Mouse (Mus musculus) forebrain, embryonic 11.5 days (tissue): Measurements from ENCODE around the gene 0610010K14Rik. TPM values are rescaled to one million over a fixed set of nuclear protein-coding genes. Genes with fewer than 3 reads are reported as not detected.

Source experiments
- ATAC-seq: fragments of 200-750 bp; cut with Nextera tagmentation; replicated peaks from 2 replicates; pipeline ENCODE4 v1.8.0; 2017; ENCODE audit warnings: moderate TSS enrichment; ENCODE audit not compliant: low FRiP score
- DNase-seq: peaks from one replicate; pipeline ENCODE4 v3.0.0-alpha.2; 2017; ENCODE audit warnings: low spot score
- H3K27ac ChIP-seq: fragments of 300-500 bp; sonication (generic); 2 replicates; pipeline ENCODE4 v1.5.1; 2014; ENCODE audit warnings: low read depth, low read length
- H3K27me3 ChIP-seq: fragments of 300-500 bp; sonication (generic); 2 replicates; pipeline ENCODE4 v1.6.1; 2014; ENCODE audit warnings: mild to moderate bottlenecking, low read length, mixed read lengths; ENCODE audit not compliant: control insufficient read depth, insufficient read depth
- H3K36me3 ChIP-seq: fragments of 300-500 bp; sonication (generic); 2 replicates; pipeline ENCODE4 v1.6.1; 2014; ENCODE audit warnings: mild to moderate bottlenecking, low read length, moderate library complexity, mixed read lengths; ENCODE audit not compliant: control insufficient read depth, insufficient read depth
- H3K4me1 ChIP-seq: fragments of 300-500 bp; sonication (generic); replicated peaks from 2 replicates; pipeline ENCODE4 v1.6.1; 2014; ENCODE audit warnings: low read length, mixed read lengths; ENCODE audit not compliant: control insufficient read depth, insufficient read depth
- H3K4me2 ChIP-seq: fragments of 300-500 bp; sonication (generic); 2 replicates; pipeline ENCODE4 v1.6.1; 2014; ENCODE audit warnings: low read depth, mild to moderate bottlenecking, low read length, moderate library complexity, mixed read lengths; ENCODE audit not compliant: severe bottlenecking
- H3K4me3 ChIP-seq: fragments of 300-500 bp; sonication (generic); 2 replicates; pipeline ENCODE4 v1.5.1; 2014; ENCODE audit warnings: low read depth, low read length
- H3K9ac ChIP-seq: fragments of 300-500 bp; sonication (generic); 2 replicates; pipeline ENCODE4 v1.6.1; 2014; ENCODE audit warnings: low read length
- H3K9me3 ChIP-seq: fragments of 300-500 bp; sonication (generic); 2 replicates; pipeline ENCODE4 v1.6.1; 2016; ENCODE audit warnings: low read length, mixed read lengths; ENCODE audit not compliant: control insufficient read depth
- WGBS: fragments of 180-500 bp; shearing (Covaris S2); extraction: QIAGEN DNeasy Blood & Tissue Kit; methylation state at CpG from one replicate; pipeline ENCODE4 v1.1.7; 2014; 5-methylcytosine and 5-hydroxymethylcytosine counted together
- polyA plus RNA-seq: library from polyadenylated mRNA; unstranded; fragments of >200 nt; fragmentation: Nextera tagmentation; extraction: Ambion mirVana; gene quantifications from 2 replicates; pipeline ENCODE4 v1.2.1, GENCODE M21; 2014

Gene 0610010K14Rik
- polyA plus RNA-seq, 1 experiment from 2014 or later: 202 TPM

DNA sequence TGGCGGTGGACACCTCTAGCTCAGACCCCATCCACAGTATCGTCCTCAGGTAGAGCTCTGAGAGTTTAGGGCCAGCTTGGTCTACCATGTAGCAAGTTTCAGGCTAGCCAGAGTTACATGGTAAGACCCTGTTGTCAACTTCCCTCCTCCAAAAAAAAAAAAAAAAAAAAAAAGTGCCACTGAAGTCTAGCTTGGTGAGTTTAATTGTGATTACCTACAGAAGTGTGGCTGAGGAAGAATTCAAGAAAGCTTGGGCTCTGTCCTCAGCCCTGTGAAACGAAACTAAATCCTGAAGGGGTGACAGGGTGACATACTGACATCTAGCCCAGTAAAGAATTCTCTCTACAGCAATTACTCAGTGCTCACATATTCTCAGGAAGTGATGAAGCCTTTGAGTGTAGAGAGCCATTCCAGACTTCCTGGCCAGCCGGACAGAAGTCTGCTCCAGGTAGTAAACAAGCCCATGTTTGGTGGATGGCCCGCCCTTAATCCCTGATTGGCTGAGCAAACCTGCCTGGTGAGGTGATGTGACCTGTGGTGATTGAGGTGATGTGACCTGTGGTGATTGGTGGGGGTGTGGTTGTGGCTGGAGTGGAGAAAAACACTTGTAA lies 28.8 kb downstream of the 0610010K14Rik start:
- WGBS: 86% methylated on average over 5 of the region's 5 CpGs
- Histone ChIP-seq H3K9me3 (no peaks in the 10 kb centered on the region), H3K36me3 (no peaks in the 10 kb centered on the region), H3K4me1 (peaks cover 3% of the 10 kb centered on the region; the same call in 1 of the 2 replicates), H3K27ac (no peak overlapping the region), H3K9ac (no peak overlapping the region), H3K27me3 (peaks cover 8% of the 10 kb centered on the region), H3K4me2 (no peak overlapping the region), H3K4me3 (no peak overlapping the region)
- ATAC-seq (no peak), DNase-seq (no peak)

DNA sequence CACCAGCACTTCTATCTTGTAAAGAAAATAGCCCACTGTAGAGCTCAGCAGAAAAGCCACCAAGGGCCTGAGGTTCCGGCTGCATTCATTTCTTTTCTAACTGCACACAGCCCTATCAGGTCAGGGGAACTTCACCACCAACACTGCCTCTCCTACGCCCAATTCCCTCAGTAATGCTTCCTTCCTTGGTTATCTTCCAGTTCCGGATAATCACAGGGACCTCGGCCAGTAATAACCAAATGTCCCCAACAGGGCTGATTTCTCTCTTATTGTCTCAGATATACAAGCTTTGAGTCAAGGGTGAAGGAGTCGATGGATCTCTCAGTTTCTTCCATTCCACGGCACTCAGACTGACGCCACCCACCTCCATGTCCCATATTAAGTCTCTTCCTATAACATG lies 30.4 kb downstream of the 0610010K14Rik start:
- no peak for ATAC-seq
- H3K4me2 ChIP-seq: no peak overlapping the region

GRCm38 (mm10) chr11:70206801-70207200 lies 30.9 kb downstream of the 0610010K14Rik start:
- no peak for ATAC-seq
- Histone ChIP-seq H3K4me3 (no peak overlapping the region), H3K4me1 (no peaks in the 10 kb centered on the region), H3K27ac (no peak overlapping the region), H3K9ac (no peak overlapping the region), H3K36me3 (no peaks in the 10 kb centered on the region), H3K9me3 (no peaks in the 10 kb centered on the region), H3K27me3 (no peaks in the 10 kb centered on the region), H3K4me2 (no peak overlapping the region)
- 87% methylated on average over 2 of the region's 2 CpGs for WGBS
- no peak for DNase-seq

More for the DNA sequence above, 30.4 kb downstream of the 0610010K14Rik start:
- H3K36me3 ChIP-seq: no peaks in the 10 kb centered on the region
- no peak overlapping the region for H3K27ac ChIP-seq
- H3K27me3 ChIP-seq: no peaks in the 10 kb centered on the region
- no peak overlapping the region for H3K9ac ChIP-seq
- no peak overlapping the region for H3K4me3 ChIP-seq
- no peak for DNase-seq
- WGBS: 90% methylated on average over 7 of the region's 7 CpGs
- H3K9me3 ChIP-seq: no peaks in the 10 kb centered on the region
- no peaks in the 10 kb centered on the region for H3K4me1 ChIP-seq

GRCm38 (mm10) chr11:70201691-70202090 lies 36.0 kb downstream of the 0610010K14Rik start:
- Histone ChIP-seq H3K4me3 (no peak overlapping the region), H3K9me3 (no peaks in the 10 kb centered on the region), H3K27me3 (no peaks in the 10 kb centered on the region), H3K9ac (no peak overlapping the region), H3K36me3 (no peaks in the 10 kb centered on the region), H3K4me2 (no peak overlapping the region), H3K27ac (no peak overlapping the region), H3K4me1 (no peaks in the 10 kb centered on the region)
- ATAC-seq (no peak), DNase-seq (peak; percentile 91)
- WGBS: 35% methylated on average over 5 of the region's 5 CpGs

DNA sequence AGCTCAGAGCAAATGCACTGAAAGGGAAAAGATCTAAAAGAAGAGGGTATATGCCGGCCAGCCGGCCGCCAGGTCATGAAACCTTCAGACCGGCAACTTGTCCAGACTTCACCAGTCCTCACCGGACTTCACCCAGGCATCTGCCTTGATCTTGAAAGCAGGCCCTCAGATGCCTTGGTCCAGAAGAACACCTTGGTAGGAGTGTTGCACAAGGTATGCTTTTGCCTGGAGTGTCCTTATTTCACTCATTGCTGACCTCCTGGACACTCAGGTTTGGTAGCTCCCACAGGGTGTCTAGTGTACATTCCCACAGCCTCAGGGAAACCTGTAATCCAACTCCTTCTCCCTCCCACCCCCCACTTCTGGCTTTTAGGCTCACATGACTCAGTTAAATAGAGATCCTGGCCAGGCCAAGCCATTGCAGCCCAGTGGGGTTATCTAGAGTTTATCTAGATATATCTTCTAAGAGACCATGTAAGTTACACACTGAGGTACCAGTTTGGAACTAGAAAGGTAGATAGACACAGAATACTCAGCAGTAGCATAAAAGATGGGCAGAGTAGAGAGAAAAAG lies 37.6 kb downstream of the 0610010K14Rik start:
- H3K4me2 ChIP-seq: no peak overlapping the region
- H3K36me3 ChIP-seq: no peaks in the 10 kb centered on the region
- DNase-seq: no peak
- no peak for ATAC-seq
- H3K27me3 ChIP-seq: no peaks in the 10 kb centered on the region
- H3K27ac ChIP-seq: no peak overlapping the region
- H3K9me3 ChIP-seq: no peaks in the 10 kb centered on the region
- H3K4me3 ChIP-seq: no peak overlapping the region
- H3K4me1 ChIP-seq: no peaks in the 10 kb centered on the region
- H3K9ac ChIP-seq: no peak overlapping the region
- 83% methylated on average over 5 of the region's 5 CpGs for WGBS

DNA sequence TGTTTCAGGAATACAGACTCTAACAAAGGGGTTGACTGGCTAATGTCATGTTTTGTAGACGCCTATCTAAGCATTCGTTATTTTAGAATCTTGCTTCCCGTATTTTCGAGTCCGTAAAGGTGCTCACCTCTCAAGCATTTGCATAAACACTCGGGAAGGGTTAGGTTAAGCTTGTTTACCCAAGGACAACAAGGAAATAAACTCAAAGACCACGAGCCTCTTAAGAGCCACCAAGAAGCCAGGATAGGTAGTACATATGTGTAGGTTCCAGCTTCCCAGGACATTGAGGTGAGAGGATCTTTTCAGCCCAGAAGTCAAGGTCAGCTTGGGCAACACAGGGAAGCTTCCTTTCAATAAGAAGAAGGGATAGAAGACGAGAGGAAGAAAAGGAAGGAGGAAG lies 38.6 kb downstream of the 0610010K14Rik start:
- H3K27me3 ChIP-seq: no peaks in the 10 kb centered on the region
- H3K4me2 ChIP-seq: no peak overlapping the region
- ATAC-seq (no peak), DNase-seq (no peak)
- H3K4me3 ChIP-seq: no peak overlapping the region
- H3K27ac ChIP-seq: no peak overlapping the region
- no peaks in the 10 kb centered on the region for H3K4me1 ChIP-seq
- no peaks in the 10 kb centered on the region for H3K9me3 ChIP-seq
- no peaks in the 10 kb centered on the region for H3K36me3 ChIP-seq
- WGBS: 84% methylated on average over 8 of the region's 8 CpGs
- no peak overlapping the region for H3K9ac ChIP-seq

DNA sequence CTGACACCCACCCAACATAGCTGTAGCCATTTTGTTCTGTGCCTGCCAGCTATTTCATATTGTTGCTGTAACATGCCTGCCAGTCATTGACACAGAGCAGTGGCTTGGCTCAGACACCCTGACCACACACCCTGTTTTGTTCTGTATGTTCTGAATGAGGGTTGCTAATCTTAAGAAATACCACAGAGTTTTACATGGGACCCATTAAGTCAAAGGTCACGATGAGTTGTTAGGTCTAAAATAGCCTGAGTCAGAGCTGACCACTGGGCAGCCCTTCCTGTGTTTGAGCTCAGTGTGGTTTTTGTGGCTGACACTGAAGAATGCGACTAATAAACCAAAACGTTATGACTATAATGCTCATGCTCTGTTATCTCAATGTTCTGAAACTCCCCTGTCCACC lies 39.4 kb downstream of the 0610010K14Rik start:
- no peak overlapping the region for H3K4me2 ChIP-seq
- H3K36me3 ChIP-seq: no peaks in the 10 kb centered on the region
- no peaks in the 10 kb centered on the region for H3K27me3 ChIP-seq
- 87% methylated on average over 3 of the region's 3 CpGs for WGBS
- no peaks in the 10 kb centered on the region for H3K9me3 ChIP-seq
- H3K27ac ChIP-seq: no peak overlapping the region
- DNase-seq: no peak
- H3K4me1 ChIP-seq: no peaks in the 10 kb centered on the region
- H3K4me3 ChIP-seq: no peak overlapping the region
- no peak overlapping the region for H3K9ac ChIP-seq
- no peak for ATAC-seq

DNA sequence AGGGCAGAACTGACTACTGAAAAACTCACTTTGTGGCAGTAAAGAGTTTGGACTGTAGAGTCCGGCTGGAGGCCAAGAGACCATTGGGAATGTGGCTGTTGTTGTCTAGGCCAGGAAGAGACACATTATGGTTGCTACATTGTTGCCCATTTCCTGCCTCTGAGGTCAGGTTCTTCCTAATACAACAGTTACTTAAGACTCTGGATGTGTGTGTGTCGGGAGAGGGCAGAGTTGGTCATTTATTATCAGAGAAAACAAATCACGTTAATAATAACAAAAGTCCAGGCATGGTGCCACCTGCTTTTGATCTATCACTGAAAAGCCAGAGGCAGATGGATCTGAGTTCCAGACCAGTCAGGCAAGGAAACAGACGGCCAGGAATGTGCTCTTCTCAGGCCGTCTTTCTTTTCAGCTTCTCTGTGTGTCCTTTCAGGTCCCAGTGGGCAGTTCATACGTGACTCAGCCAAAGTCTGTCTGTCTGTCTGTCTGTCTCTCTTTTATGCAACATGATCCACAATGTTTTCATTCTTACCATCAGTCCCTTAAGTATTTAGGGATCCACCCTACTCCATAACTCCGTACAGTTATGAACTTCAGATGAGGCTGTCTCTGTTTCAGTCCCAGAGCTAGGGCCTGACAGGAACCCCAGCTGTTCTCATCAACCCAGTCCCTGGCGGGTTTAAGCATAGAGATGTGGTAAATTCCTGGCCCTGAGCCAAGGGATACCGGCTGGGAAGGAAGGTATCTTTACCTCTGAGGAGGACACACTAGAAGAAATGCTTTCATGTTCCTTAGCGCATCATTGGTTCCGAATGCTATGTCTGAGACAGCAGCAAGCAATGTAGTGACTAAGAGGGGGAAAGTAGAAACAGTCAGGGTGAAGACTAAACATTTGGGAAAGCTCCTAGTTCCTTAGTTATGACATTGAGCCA lies 44.1 kb downstream of the 0610010K14Rik start:
- Histone ChIP-seq H3K4me3 (no peak overlapping the region), H3K27ac (no peak overlapping the region), H3K4me1 (no peaks in the 10 kb centered on the region), H3K9me3 (no peaks in the 10 kb centered on the region), H3K9ac (no peak overlapping the region), H3K4me2 (no peak overlapping the region), H3K36me3 (no peaks in the 10 kb centered on the region), H3K27me3 (no peaks in the 10 kb centered on the region)
- ATAC-seq (no peak), DNase-seq (no peak)
- WGBS: 70% methylated on average over 11 of the region's 11 CpGs
